Mouse (Mus musculus) cerebellum, adult 2 months (tissue): Measurements from ENCODE around the gene Ackr3.

Experiments used
- CTCF ChIP-seq: fragments of 200-500 bp; IDR thresholded peaks from 2 replicates; pipeline ENCODE4 v1.5.1; 2011; ENCODE audit warnings: low read depth, mild to moderate bottlenecking, control low read depth, low read length, moderate library complexity, borderline replicate concordance; ENCODE audit not compliant: insufficient read depth
- POLR2A ChIP-seq: fragments of 200-500 bp; IDR thresholded peaks from 2 replicates; pipeline ENCODE4 v1.6.1; 2011; ENCODE audit warnings: low read length, control low read depth, borderline replicate concordance; ENCODE audit not compliant: insufficient read depth

DNA sequence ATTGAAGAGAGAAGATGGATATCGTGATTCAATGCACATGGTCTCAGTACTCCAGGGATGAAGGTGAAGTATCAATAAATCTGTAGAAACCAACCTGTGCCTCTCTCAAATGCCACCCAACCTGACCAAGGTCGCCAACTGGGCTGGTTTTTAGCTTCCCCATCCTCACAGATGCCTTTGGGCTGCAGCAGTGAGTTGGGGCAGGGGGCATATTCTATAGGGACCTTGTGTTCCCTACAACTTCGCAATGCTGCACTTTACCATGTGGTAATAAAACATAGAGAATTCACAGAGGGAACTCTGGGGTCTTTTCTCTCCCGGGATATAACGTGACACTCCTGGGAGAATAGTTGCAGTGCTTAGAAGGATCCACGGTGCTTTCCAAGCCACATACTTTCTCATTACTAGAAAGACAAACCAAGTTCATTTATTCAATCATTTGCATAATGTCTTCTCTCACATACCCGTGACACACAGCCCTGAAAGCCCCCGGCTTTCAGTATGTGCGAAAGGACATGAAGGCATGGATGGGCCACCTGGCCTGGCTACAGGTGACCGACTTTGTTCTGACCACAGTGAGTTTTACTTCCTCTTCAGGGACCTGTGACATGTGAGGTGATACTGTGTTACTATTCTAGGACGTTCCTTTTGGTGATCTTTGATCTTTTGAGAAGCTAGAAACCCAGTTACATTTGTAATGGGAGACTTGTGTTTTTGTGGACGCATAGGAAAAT is 22.6 kb upstream of the Ackr3 start:
- TF ChIP-seq CTCF, result no peak
- no peak for TF ChIP-seq POLR2A
